Mouse (Mus musculus): Measurements from ENCODE around the gene Ptprr. TPM values are rescaled to one million over a fixed set of nuclear protein-coding genes. Genes with fewer than 3 reads are reported as not detected.

The Ptprr gene
- polyA plus RNA-seq, 1 experiment: 11.8 TPM

DNA sequence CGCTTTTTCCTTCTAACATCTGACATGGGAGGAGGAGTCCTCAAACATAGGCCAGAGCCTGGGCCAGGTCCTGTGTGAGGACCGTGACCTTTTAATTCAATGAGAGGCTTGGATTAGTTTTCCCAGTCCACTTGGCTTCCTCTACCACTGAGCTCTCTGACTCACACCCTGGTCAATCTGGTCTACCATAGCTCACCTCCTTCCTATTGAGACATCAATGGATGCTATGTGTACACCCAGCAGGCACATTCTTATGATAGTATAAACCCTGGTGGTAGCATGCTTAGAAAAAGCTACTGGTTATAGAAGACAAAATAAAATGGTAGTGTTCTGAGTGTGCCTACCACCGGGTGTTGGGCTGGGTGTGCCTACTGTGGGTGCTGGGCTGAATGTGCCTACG, 278.4 kb downstream of the Ptprr start:
- no peak overlapping the region for H3K4me3 ChIP-seq (ENCODE audit: insufficient read depth, low read length)
- TF ChIP-seq CTCF (IDR thresholded peaks at IDR 0.05; ENCODE audit: extremely low read depth, insufficient read depth, low read length) (no peak), POLR2A (IDR thresholded peaks at IDR 0.05; ENCODE audit: extremely low read depth, insufficient read depth, low read length) (no peak)
- H3K27ac ChIP-seq (ENCODE audit: insufficient read depth, low read length): no peak overlapping the region
- H3K4me1 ChIP-seq (ENCODE audit: control insufficient read depth, insufficient read depth, low read length): no peaks in the 10 kb centered on the region

GRCm38 (mm10) chr10:116297854-116298253, 279.8 kb downstream of the Ptprr start:
- TF ChIP-seq POLR2A (IDR thresholded peaks at IDR 0.05; ENCODE audit: extremely low read depth, insufficient read depth, low read length) (no peak), CTCF (IDR thresholded peaks at IDR 0.05; ENCODE audit: extremely low read depth, insufficient read depth, low read length) (no peak)
- no peak overlapping the region for H3K27ac ChIP-seq (ENCODE audit: insufficient read depth, low read length)
- H3K4me3 ChIP-seq (ENCODE audit: insufficient read depth, low read length): no peak overlapping the region
- H3K4me1 ChIP-seq (ENCODE audit: control insufficient read depth, insufficient read depth, low read length): no peaks in the 10 kb centered on the region

- Histone ChIP-seq H3K4me1 (ENCODE audit: control insufficient read depth, insufficient read depth, low read length) (no peaks in the 10 kb centered on the region), H3K27ac (ENCODE audit: insufficient read depth, low read length) (no peak overlapping the region), H3K4me3 (ENCODE audit: insufficient read depth, low read length) (peak overlapping the region; percentile 49)
- TF ChIP-seq CTCF (IDR thresholded peaks at IDR 0.05; ENCODE audit: extremely low read depth, insufficient read depth, low read length) (no peak), POLR2A (IDR thresholded peaks at IDR 0.05; ENCODE audit: extremely low read depth, insufficient read depth, low read length) (no peak)
Observed at GRCm38 (mm10) chr10:116300824-116301223, 282.8 kb downstream of the Ptprr start.

- Histone ChIP-seq H3K4me3 (ENCODE audit: insufficient read depth, low read length) (peak overlapping the region; percentile 49), H3K27ac (ENCODE audit: insufficient read depth, low read length) (peak overlapping the region; percentile 91), H3K4me1 (ENCODE audit: control insufficient read depth, insufficient read depth, low read length) (no peaks in the 10 kb centered on the region)
- TF ChIP-seq POLR2A (IDR thresholded peaks at IDR 0.05; ENCODE audit: extremely low read depth, insufficient read depth, low read length) (no peak), CTCF (IDR thresholded peaks at IDR 0.05; ENCODE audit: extremely low read depth, insufficient read depth, low read length) (no peak)
Observed at GRCm38 (mm10) chr10:116301258-116301657, 283.2 kb downstream of the Ptprr start.

GRCm38 (mm10) chr10:116304355-116304754, 286.3 kb downstream of the Ptprr start:
- no peak overlapping the region for H3K4me3 ChIP-seq (ENCODE audit: insufficient read depth, low read length)
- no peaks in the 10 kb centered on the region for H3K4me1 ChIP-seq (ENCODE audit: control insufficient read depth, insufficient read depth, low read length)

DNA sequence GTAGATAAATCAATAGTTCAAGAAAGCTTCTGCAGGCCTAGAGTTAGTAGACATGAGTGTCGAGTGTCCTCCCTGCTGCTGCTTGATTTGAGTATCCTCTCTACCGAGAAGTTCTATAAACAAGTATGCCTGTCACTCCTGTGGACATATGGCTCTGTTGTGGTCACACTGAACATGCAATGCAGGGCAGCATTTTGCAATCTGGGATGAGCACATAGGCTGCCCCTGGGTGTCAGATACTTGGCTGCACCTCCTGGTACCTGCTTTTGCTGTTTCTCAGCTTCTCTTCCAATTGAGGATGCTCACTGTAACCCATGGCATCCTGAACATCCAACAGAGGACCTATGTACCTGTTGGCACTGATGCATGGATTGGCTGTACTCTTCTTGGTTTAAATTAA, 291.4 kb downstream of the Ptprr start:
- Histone ChIP-seq H3K4me3 (ENCODE audit: insufficient read depth, low read length) (no peak overlapping the region), H3K4me1 (ENCODE audit: control insufficient read depth, insufficient read depth, low read length) (no peaks in the 10 kb centered on the region), H3K27ac (ENCODE audit: insufficient read depth, low read length) (peak overlapping the region; percentile 77; the same call in 1 of the 2 replicates)
- no peak for TF ChIP-seq POLR2A (IDR thresholded peaks at IDR 0.05; ENCODE audit: extremely low read depth, insufficient read depth, low read length)
- TF ChIP-seq CTCF (IDR thresholded peaks at IDR 0.05; ENCODE audit: extremely low read depth, insufficient read depth, low read length): no peak

More at GRCm38 (mm10) chr10:116304355-116304754, 286.3 kb downstream of the Ptprr start:
- no peak overlapping the region for H3K27ac ChIP-seq (ENCODE audit: insufficient read depth, low read length)
- TF ChIP-seq POLR2A (IDR thresholded peaks at IDR 0.05; ENCODE audit: extremely low read depth, insufficient read depth, low read length): no peak
- TF ChIP-seq CTCF (IDR thresholded peaks at IDR 0.05; ENCODE audit: extremely low read depth, insufficient read depth, low read length): no peak

DNA sequence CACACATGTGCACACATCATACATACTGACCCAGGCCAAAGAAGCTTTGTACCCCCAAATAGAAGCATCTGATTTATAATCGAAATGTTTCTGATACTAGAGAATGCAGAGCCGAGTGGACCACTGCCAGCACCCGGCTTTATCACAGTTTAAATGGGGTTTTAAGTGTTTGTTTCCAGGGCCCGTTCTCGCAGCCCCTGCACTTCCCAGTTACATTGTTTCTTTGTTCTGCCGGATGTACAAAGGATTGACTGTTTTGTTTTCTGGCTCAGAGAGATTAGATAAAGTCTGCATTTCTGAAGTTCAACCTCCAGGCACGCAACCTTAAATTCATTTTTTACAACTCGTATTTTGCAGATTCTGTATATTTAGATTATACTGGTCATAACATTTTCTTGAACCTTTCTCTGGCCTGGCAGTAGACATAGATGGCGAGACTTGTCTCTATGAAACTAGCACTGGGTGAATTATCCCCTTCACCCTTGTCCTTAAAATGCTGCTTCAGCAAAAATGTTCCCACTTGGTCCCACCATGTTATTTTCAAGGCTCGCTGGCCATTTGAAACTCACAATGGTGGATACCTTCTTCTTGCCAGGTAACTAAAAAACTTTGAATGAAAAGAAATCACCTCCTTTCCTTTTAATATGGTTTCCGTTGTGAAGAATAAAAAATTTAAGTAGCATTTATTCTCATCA, 292.6 kb downstream of the Ptprr start:
- H3K27ac ChIP-seq (ENCODE audit: insufficient read depth, low read length): no peak overlapping the region
- no peak for TF ChIP-seq CTCF (IDR thresholded peaks at IDR 0.05; ENCODE audit: extremely low read depth, insufficient read depth, low read length)
- no peak for TF ChIP-seq POLR2A (IDR thresholded peaks at IDR 0.05; ENCODE audit: extremely low read depth, insufficient read depth, low read length)
- no peak overlapping the region for H3K4me3 ChIP-seq (ENCODE audit: insufficient read depth, low read length)

DNA sequence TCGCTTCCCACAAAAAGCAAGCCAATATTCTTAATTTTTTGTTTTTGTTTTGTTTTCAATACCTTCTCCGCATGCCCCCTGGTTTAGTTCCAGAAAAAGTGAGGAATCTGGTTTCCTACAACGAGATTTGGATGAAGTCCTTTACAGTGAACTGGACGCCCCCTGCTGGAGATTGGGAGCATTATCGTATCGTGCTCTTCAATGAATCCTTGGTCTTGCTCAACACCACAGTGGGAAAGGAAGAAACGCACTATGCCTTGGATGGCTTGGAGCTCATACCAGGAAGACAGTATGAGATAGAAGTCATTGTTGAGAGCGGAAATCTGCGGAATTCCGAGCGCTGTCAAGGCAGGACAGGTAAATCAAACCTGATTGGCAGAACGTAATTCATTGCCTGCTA, 301.2 kb downstream of the Ptprr start:
- no peak overlapping the region for H3K4me3 ChIP-seq (ENCODE audit: insufficient read depth, low read length)
- no peak overlapping the region for H3K27ac ChIP-seq (ENCODE audit: insufficient read depth, low read length)
- peak; percentile 89 for TF ChIP-seq CTCF (IDR thresholded peaks at IDR 0.05; ENCODE audit: extremely low read depth, insufficient read depth, low read length)
- TF ChIP-seq POLR2A (IDR thresholded peaks at IDR 0.05; ENCODE audit: extremely low read depth, insufficient read depth, low read length): no peak
- no peaks in the 10 kb centered on the region; the same call in 1 of the 2 replicates for H3K4me1 ChIP-seq (ENCODE audit: control insufficient read depth, insufficient read depth, low read length)

More for the DNA sequence above, 292.6 kb downstream of the Ptprr start:
- H3K4me1 ChIP-seq (ENCODE audit: control insufficient read depth, insufficient read depth, low read length): no peaks in the 10 kb centered on the region

Other genes with a start within 250 kb of the Ptprr start
- gene Tspan8, start 201.4 kb upstream of the Ptprr start, polyA plus RNA-seq (2012; rRNA removed): 0.83 and 1.4 TPM in 2 replicates
- not detected in 2 replicates for gene 4933416C03Rik, start 95.7 kb downstream of the Ptprr start, polyA plus RNA-seq (2012; rRNA removed)

Measured in cortical plate, adult 2 months (tissue).